Mouse (Mus musculus): ENCODE data around the gene Dennd1b.

- TF ChIP-seq CTCF (IDR thresholded peaks at IDR 0.05; ENCODE audit: insufficient read depth, low read length) (no peak), POLR2A (IDR thresholded peaks at IDR 0.05; ENCODE audit: borderline replicate concordance, extremely low read depth, low read depth, low read length) (no peak)
These were observed 211.0 kb downstream of the Dennd1b start for GRCm38 (mm10) chr1:139174058-139174832.
